Mouse (Mus musculus) intestine, postnatal 0 days (tissue): ENCODE measurements at regions not wholly inside any gene's neighbourhood (a gene's known extent, or its start where the extent isn't known, plus 50 kb on each side); places are given as distances from the start of the nearest gene placed in this dataset.

Experiments used
- ATAC-seq: fragments of 200-750 bp; cut with Nextera tagmentation; 2 replicates; pipeline ENCODE4 v1.8.0; 2017; ENCODE audit warnings: mild to moderate bottlenecking, moderate TSS enrichment, moderate library complexity
- H3K27ac ChIP-seq: fragments of 300-500 bp; sonication (generic); 2 replicates; pipeline ENCODE4 v1.5.1; 2014; ENCODE audit warnings: mild to moderate bottlenecking, low read depth, low read length, moderate library complexity
- H3K27me3 ChIP-seq: fragments of 300-500 bp; sonication (generic); replicated peaks from 2 replicates; pipeline ENCODE4 v1.6.1; 2014; ENCODE audit warnings: low read length, mixed read lengths; ENCODE audit not compliant: control insufficient read depth, insufficient read depth
- H3K36me3 ChIP-seq: fragments of 300-500 bp; sonication (generic); 2 replicates; pipeline ENCODE4 v1.6.1; 2014; ENCODE audit warnings: mild to moderate bottlenecking, moderate library complexity; ENCODE audit not compliant: control insufficient read depth, insufficient read depth
- H3K4me1 ChIP-seq: fragments of 300-500 bp; sonication (generic); replicated peaks from 2 replicates; pipeline ENCODE4 v1.6.1; 2014; ENCODE audit warnings: antibody characterized with exemption, low read length, mixed read lengths; ENCODE audit not compliant: control insufficient read depth, insufficient read depth
- H3K4me2 ChIP-seq: fragments of 300-500 bp; sonication (generic); replicated peaks from 2 replicates; pipeline ENCODE4 v1.6.1; 2014; ENCODE audit warnings: low read depth, mild to moderate bottlenecking, moderate library complexity
- H3K4me3 ChIP-seq: fragments of 300-500 bp; sonication (generic); 2 replicates; pipeline ENCODE4 v1.5.1; 2014; ENCODE audit warnings: low read depth, low read length
- H3K9ac ChIP-seq: fragments of 300-500 bp; sonication (generic); 2 replicates; pipeline ENCODE4 v1.6.1; 2014; ENCODE audit warnings: mild to moderate bottlenecking, low read depth, low read length
- H3K9me3 ChIP-seq: fragments of 300-500 bp; sonication (generic); 2 replicates; pipeline ENCODE4 v1.6.1; 2016; ENCODE audit warnings: mixed run types; ENCODE audit not compliant: control insufficient read depth
- CTCF ChIP-seq: sonication (generic); IDR thresholded peaks from 2 replicates; pipeline ENCODE4 v1.5.1; 2016; ENCODE audit warnings: low read depth, mild to moderate bottlenecking, control low read depth, antibody characterized with exemption, moderate library complexity
- WGBS: fragments of 180-500 bp; shearing (Covaris S2); extraction: QIAGEN DNeasy Blood & Tissue Kit; methylation state at CpG from one replicate; pipeline ENCODE4 v1.1.7; 2014; 5-methylcytosine and 5-hydroxymethylcytosine counted together

GRCm38 (mm10) chr12:69476131-69476530, 103.9 kb upstream of the Gm9887 start:
- H3K4me1 ChIP-seq = no peaks in the 10 kb centered on the region
- WGBS = 81% methylated on average over 4 of the region's 4 CpGs
- no peak overlapping the region for H3K4me3 ChIP-seq
- no peak for TF ChIP-seq CTCF
- H3K27me3 ChIP-seq = no peaks in the 10 kb centered on the region
- ATAC-seq = no peak
- no peak overlapping the region for H3K27ac ChIP-seq
- H3K4me2 ChIP-seq = no peak overlapping the region
- no peak overlapping the region for H3K9ac ChIP-seq
- no peaks in the 10 kb centered on the region for H3K9me3 ChIP-seq
- H3K36me3 ChIP-seq = no peaks in the 10 kb centered on the region

GRCm38 (mm10) chr12:69474916-69475661, 102.8 kb upstream of the Gm9887 start:
- H3K36me3 ChIP-seq = no peaks in the 10 kb centered on the region
- H3K4me1 ChIP-seq = no peaks in the 10 kb centered on the region
- 0 out of 2 replicates have a peak, but pooled peaks have one; percentile 31 for ATAC-seq
- no peak overlapping the region for H3K27ac ChIP-seq
- no peak overlapping the region for H3K4me2 ChIP-seq
- TF ChIP-seq CTCF = no peak
- no peaks in the 10 kb centered on the region for H3K9me3 ChIP-seq
- WGBS = 70% methylated on average over 17 of the region's 17 CpGs
- H3K4me3 ChIP-seq = no peak overlapping the region
- no peaks in the 10 kb centered on the region for H3K27me3 ChIP-seq
- H3K9ac ChIP-seq = no peak overlapping the region

- Histone ChIP-seq H3K27ac (no peak overlapping the region), H3K9me3 (no peaks in the 10 kb centered on the region), H3K4me3 (no peak overlapping the region), H3K27me3 (no peaks in the 10 kb centered on the region), H3K36me3 (no peaks in the 10 kb centered on the region), H3K4me1 (no peaks in the 10 kb centered on the region), H3K4me2 (no peak overlapping the region), H3K9ac (no peak overlapping the region)
- ATAC-seq = no peak
- 48% methylated on average over 14 of the region's 14 CpGs for WGBS
- no peak for TF ChIP-seq CTCF
Observed at GRCm38 (mm10) chr12:69474141-69474915, 102.1 kb upstream of the Gm9887 start.

GRCm38 (mm10) chr12:69473379-69474057, 101.3 kb upstream of the Gm9887 start:
- H3K27ac ChIP-seq = no peak overlapping the region
- no peaks in the 10 kb centered on the region for H3K9me3 ChIP-seq
- no peak overlapping the region for H3K4me3 ChIP-seq
- H3K4me1 ChIP-seq = no peaks in the 10 kb centered on the region
- TF ChIP-seq CTCF = no peak
- H3K27me3 ChIP-seq = no peaks in the 10 kb centered on the region
- no peaks in the 10 kb centered on the region for H3K36me3 ChIP-seq
- H3K9ac ChIP-seq = no peak overlapping the region
- 85% methylated on average over 13 of the region's 13 CpGs for WGBS
- no peak overlapping the region for H3K4me2 ChIP-seq
- no peak for ATAC-seq

- Histone ChIP-seq H3K9me3 (no peaks in the 10 kb centered on the region), H3K4me2 (no peak overlapping the region), H3K4me1 (no peaks in the 10 kb centered on the region), H3K36me3 (no peaks in the 10 kb centered on the region), H3K4me3 (no peak overlapping the region), H3K27me3 (no peaks in the 10 kb centered on the region), H3K27ac (no peak overlapping the region), H3K9ac (no peak overlapping the region)
- WGBS = 87% methylated on average over 9 of the region's 9 CpGs
- ATAC-seq = no peak
- no peak for TF ChIP-seq CTCF
Observed at GRCm38 (mm10) chr12:69472912-69473311, 100.7 kb upstream of the Gm9887 start.

- H3K4me2 ChIP-seq = no peak overlapping the region
- ATAC-seq = no peak
- H3K27me3 ChIP-seq = no peaks in the 10 kb centered on the region
- H3K4me3 ChIP-seq = no peak overlapping the region
- no peak overlapping the region for H3K9ac ChIP-seq
- no peaks in the 10 kb centered on the region for H3K9me3 ChIP-seq
- H3K4me1 ChIP-seq = no peaks in the 10 kb centered on the region
- 73% methylated on average over 5 of the region's 5 CpGs for WGBS
- H3K36me3 ChIP-seq = no peaks in the 10 kb centered on the region
- no peak overlapping the region for H3K27ac ChIP-seq
- no peak for TF ChIP-seq CTCF
Observed at GRCm38 (mm10) chr12:69471876-69472275, 99.6 kb upstream of the Gm9887 start.
